Mouse (Mus musculus) ES-Bruce4 (cell line): ENCODE measurements around the gene Elovl6.

ENCODE experiments used
- CTCF ChIP-seq: IDR thresholded peaks from one replicate; pipeline ENCODE4 v1.8.1; 2011; ENCODE audit warnings: low read depth, low read length
- EP300 ChIP-seq: IDR thresholded peaks from 2 replicates; pipeline ENCODE4 v1.6.1; 2011; ENCODE audit warnings: low read depth, low read length; ENCODE audit not compliant: insufficient read depth
- POLR2A ChIP-seq: IDR thresholded peaks from one replicate; pipeline ENCODE4 v1.8.1; 2011; ENCODE audit warnings: low read length; ENCODE audit not compliant: insufficient read depth

DNA sequence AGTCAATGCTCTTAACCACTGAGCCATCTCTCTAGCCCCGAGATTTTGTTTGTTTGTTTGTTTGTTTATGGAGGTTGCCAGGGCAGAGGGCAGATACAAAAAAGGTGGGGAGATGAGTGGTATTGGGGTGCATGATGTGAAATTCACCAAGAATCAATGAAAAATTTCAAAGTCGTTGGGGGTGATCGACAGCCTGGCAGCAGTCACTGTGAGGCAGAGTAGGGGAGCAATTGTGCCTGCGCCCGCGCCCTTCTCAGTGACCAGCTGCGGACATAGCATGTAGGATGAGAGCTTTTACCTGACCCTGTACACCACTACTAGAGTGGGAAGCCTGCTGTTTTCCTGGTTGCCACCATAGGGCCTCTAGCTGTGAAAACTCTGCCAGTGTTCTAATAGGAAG, 143.8 kb downstream of the Elovl6 start:
- TF ChIP-seq CTCF (no peak), POLR2A (no peak), EP300 (no peak)
